Mouse (Mus musculus) thymus, adult 2 months (tissue): Measurements from ENCODE around the gene Gjb5. TPM values are rescaled to one million over a fixed set of nuclear protein-coding genes. Genes with fewer than 3 reads are reported as not detected.

Source experiments
- DNase-seq: peaks from one replicate; pipeline ENCODE4 v3.0.0; 2021
- H3K27ac ChIP-seq: fragments of 200-500 bp; 2 replicates; pipeline ENCODE4 v1.5.1; 2012; ENCODE audit warnings: low read length, control low read depth; ENCODE audit not compliant: control insufficient read depth, insufficient read depth
- H3K27me3 ChIP-seq: fragments of 200-500 bp; 2 replicates; pipeline ENCODE4 v1.6.1; 2012; ENCODE audit warnings: mild to moderate bottlenecking, low read length, moderate library complexity, mixed read lengths; ENCODE audit not compliant: control insufficient read depth, insufficient read depth
- H3K36me3 ChIP-seq: fragments of 200-500 bp; 2 replicates; pipeline ENCODE4 v1.6.1; 2012; ENCODE audit warnings: mild to moderate bottlenecking, low read length, moderate library complexity; ENCODE audit not compliant: control insufficient read depth, insufficient read depth
- H3K4me1 ChIP-seq: fragments of 200-500 bp; replicated peaks from 2 replicates; pipeline ENCODE4 v1.6.1; 2012; ENCODE audit warnings: low read length; ENCODE audit not compliant: control insufficient read depth, insufficient read depth
- H3K4me3 ChIP-seq: fragments of 200-500 bp; 2 replicates; pipeline ENCODE4 v1.5.1; 2012; ENCODE audit warnings: mild to moderate bottlenecking, low read length, control low read depth, moderate library complexity; ENCODE audit not compliant: control insufficient read depth, insufficient read depth
- CTCF ChIP-seq: fragments of 200-500 bp; IDR thresholded peaks from 2 replicates; pipeline ENCODE4 v1.5.1; 2012; ENCODE audit warnings: mild to moderate bottlenecking, control low read depth, low read length, moderate library complexity, borderline replicate concordance; ENCODE audit not compliant: control insufficient read depth, poor library complexity, insufficient read depth; ENCODE audit errors: extremely low read depth
- POLR2A ChIP-seq: fragments of 200-500 bp; IDR thresholded peaks from 2 replicates; pipeline ENCODE4 v1.6.1; 2012; ENCODE audit warnings: mild to moderate bottlenecking, low read length, control low read depth, moderate library complexity; ENCODE audit not compliant: control insufficient read depth, poor library complexity, insufficient read depth; ENCODE audit errors: extremely low read depth
- WGBS: fragments of 180-500 bp; shearing (Covaris S2); methylation state at CpG from one replicate; pipeline ENCODE4 v1.1.7; 2018; 5-methylcytosine and 5-hydroxymethylcytosine counted together
- polyA plus RNA-seq: library from polyadenylated mRNA; depleted of rRNA; stranded (reverse); fragments of >200 nt; gene quantifications from 2 replicates; pipeline ENCODE4 v1.2.3, GENCODE M21; 2012

The Gjb5 gene
- polyA plus RNA-seq, 1 experiment: 0.78 TPM

- H3K27ac ChIP-seq: no peak overlapping the region
Measured at GRCm38 (mm10) chr4:127327749-127328148, 30.2 kb downstream of the Gjb5 start.

DNA sequence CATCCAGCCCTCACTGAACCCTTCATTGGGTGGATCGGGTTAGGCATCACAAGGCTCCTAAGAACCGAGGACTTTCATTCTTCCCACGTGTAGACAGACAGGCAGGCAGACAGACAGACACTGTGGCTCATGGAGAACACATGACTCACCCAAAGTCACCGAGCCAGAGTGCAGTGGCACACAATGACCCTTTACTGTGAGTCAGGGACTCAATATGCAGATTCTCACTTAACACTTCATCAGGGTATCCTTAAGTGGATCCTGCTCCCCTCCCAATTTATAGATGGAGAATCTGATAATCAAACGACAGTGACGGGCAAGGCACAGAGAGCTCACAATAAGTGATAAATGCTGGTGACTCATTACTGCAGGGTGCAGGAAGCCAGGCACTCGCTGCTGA lies 30.7 kb downstream of the Gjb5 start:
- H3K27me3 ChIP-seq: no peaks in the 10 kb centered on the region; the same call in 1 of the 2 replicates

More at GRCm38 (mm10) chr4:127327749-127328148, 30.2 kb downstream of the Gjb5 start:
- WGBS: 14% methylated on average over 6 of the region's 6 CpGs
- H3K4me1 ChIP-seq: no peaks in the 10 kb centered on the region
- no peak for TF ChIP-seq POLR2A
- no peak for TF ChIP-seq CTCF
- no peak for DNase-seq
- no peaks in the 10 kb centered on the region; the same call in 1 of the 2 replicates for H3K27me3 ChIP-seq
- H3K36me3 ChIP-seq: no peaks in the 10 kb centered on the region
- no peak overlapping the region for H3K4me3 ChIP-seq

DNA sequence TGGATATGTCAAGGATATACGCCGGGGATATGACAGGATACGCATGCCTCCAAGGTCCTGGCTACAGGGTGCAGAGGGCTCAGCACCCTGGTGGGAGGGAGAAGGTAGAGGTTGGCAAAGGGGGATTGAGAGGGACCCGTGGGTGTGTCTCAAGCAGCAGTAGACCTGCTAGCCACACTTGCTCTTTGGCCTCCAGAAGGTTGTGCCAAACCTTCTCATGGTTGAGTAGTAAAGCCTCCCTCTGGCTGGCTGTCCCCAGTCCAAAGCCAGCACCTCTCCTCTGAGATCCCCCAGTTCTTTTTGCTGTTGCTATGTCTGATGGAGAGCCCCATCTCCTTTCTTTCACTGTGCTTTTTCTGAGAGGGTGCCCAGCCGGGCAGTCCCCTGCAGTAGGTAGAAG lies 32.7 kb downstream of the Gjb5 start:
- Histone ChIP-seq H3K36me3 (no peaks in the 10 kb centered on the region), H3K27ac (no peak overlapping the region), H3K4me1 (no peaks in the 10 kb centered on the region), H3K4me3 (no peak overlapping the region), H3K27me3 (no peaks in the 10 kb centered on the region; the same call in 1 of the 2 replicates)
- WGBS: 94% methylated on average over 5 of the region's 5 CpGs
- TF ChIP-seq CTCF: no peak
- no peak for TF ChIP-seq POLR2A
- DNase-seq: no peak

More for the DNA sequence above, 30.7 kb downstream of the Gjb5 start:
- DNase-seq: no peak
- TF ChIP-seq POLR2A (no peak), CTCF (no peak)
- WGBS: 42% methylated on average over 7 of the region's 7 CpGs
- Histone ChIP-seq H3K36me3 (no peaks in the 10 kb centered on the region), H3K4me1 (no peaks in the 10 kb centered on the region), H3K4me3 (no peak overlapping the region), H3K27ac (no peak overlapping the region)

DNA sequence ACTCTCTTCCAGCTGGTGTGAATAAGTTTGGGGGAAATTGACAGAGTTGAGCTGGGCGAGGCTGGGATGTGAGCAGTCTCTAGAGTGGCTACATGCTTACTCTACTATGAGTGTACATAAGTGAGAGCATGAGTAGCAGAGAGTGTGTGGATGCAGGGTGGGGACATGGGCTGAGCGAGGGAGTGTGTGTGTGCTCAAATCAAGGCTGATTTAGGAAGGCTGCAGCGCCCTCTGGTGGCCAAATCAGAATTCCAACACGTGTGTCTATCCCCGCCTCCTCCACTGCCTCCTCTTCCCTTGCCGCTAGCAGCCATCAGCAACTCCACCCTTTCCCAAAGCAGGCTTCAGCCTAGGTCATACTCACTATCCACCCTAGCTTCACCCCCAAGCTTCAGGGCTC lies 33.2 kb downstream of the Gjb5 start:
- 23% methylated on average over 6 of the region's 6 CpGs for WGBS
- DNase-seq: peak; percentile 50
- Histone ChIP-seq H3K27me3 (no peaks in the 10 kb centered on the region), H3K27ac (no peak overlapping the region), H3K4me1 (no peaks in the 10 kb centered on the region), H3K4me3 (no peak overlapping the region), H3K36me3 (no peaks in the 10 kb centered on the region)
- TF ChIP-seq CTCF (peak; percentile 59; the same call in 1 of the 2 replicates), POLR2A (no peak)

GRCm38 (mm10) chr4:127324296-127324695 lies 33.7 kb downstream of the Gjb5 start:
- H3K36me3 ChIP-seq: no peaks in the 10 kb centered on the region
- TF ChIP-seq POLR2A: no peak
- TF ChIP-seq CTCF: no peak
- no peaks in the 10 kb centered on the region for H3K4me1 ChIP-seq
- no peaks in the 10 kb centered on the region for H3K27me3 ChIP-seq
- H3K27ac ChIP-seq: no peak overlapping the region
- H3K4me3 ChIP-seq: no peak overlapping the region
- WGBS: 69% methylated on average over 10 of the region's 10 CpGs
- DNase-seq: no peak

GRCm38 (mm10) chr4:127323651-127324050 lies 34.3 kb downstream of the Gjb5 start:
- 93% methylated on average over 3 of the region's 3 CpGs for WGBS
- H3K4me3 ChIP-seq: no peak overlapping the region
- H3K27me3 ChIP-seq: no peaks in the 10 kb centered on the region
- no peak overlapping the region for H3K27ac ChIP-seq
- TF ChIP-seq POLR2A (no peak), CTCF (no peak)
- no peaks in the 10 kb centered on the region for H3K4me1 ChIP-seq
- no peak for DNase-seq
- H3K36me3 ChIP-seq: no peaks in the 10 kb centered on the region

GRCm38 (mm10) chr4:127319613-127320012 lies 38.4 kb downstream of the Gjb5 start:
- Histone ChIP-seq H3K27me3 (no peaks in the 10 kb centered on the region), H3K4me1 (no peaks in the 10 kb centered on the region), H3K36me3 (no peaks in the 10 kb centered on the region), H3K4me3 (no peak overlapping the region), H3K27ac (no peak overlapping the region)
- WGBS: 10% methylated on average over 3 of the region's 3 CpGs
- DNase-seq: peak; percentile 65
- TF ChIP-seq POLR2A (no peak), CTCF (no peak)
